ENCODE assay signal across 7 mouse cellular contexts in genomic region chr1:132007282-132007815, GRCm38 (mm10). TPM values are rescaled to one million over a fixed set of nuclear protein-coding genes. Genes with fewer than 3 reads are reported as not detected.
A peak's percentile ranks its signal among the peaks of the same experiment; 100 is the strongest.
DNase-seq lines count a peak whose midpoint lies in the region; ATAC-seq lines count a peak whose summit lies in the region.

Gene Elk4 (plus strand): TSS chr1:132007607.

- peak within 1 kb of the TSS; percentile 94 for H3K9ac ChIP-seq in midbrain, embryonic 13.5 days (replicated peaks)

- peak; percentile 93 for ATAC-seq in midbrain, embryonic 13.5 days

- H3K4me3 ChIP-seq in limb, embryonic 10.5 days, result peak within 1 kb of the TSS; percentile 90
- H3K4me3 ChIP-seq in midbrain, embryonic 13.5 days (replicated peaks), result peak within 1 kb of the TSS; percentile 81

- peak within 1 kb of the TSS; percentile 69 for H3K4me2 ChIP-seq in midbrain, embryonic 13.5 days (replicated peaks)

- H3K36me3 ChIP-seq in limb, embryonic 10.5 days, result no peaks in the 10 kb centered on the region
- no peaks in the 10 kb centered on the region for H3K36me3 ChIP-seq in midbrain, embryonic 13.5 days

- H3K4me1 ChIP-seq in limb, embryonic 10.5 days, result peaks cover 39% of the 10 kb centered on the region
- peaks cover 26% of the 10 kb centered on the region for H3K4me1 ChIP-seq in midbrain, embryonic 13.5 days (replicated peaks)

- peak; percentile 87 for DNase-seq in adrenal gland, adult 8-10 months
- peak; percentile 93 for DNase-seq in embryo, embryonic 9.5 days (ENCODE audit: extremely low spot score)
- no peak for DNase-seq in gonadal fat pad, adult 2 months (ENCODE audit: low read depth)
- peak; percentile 91 for DNase-seq in kidney, adult 11 months
- peak; percentile 95 for DNase-seq in limb, embryonic 10.5 days (ENCODE audit: low spot score)
- DNase-seq in spleen, adult 12 weeks (ENCODE audit: low spot score), result peak; percentile 81

- H3K27me3 ChIP-seq in limb, embryonic 10.5 days (ENCODE audit: low read depth, poor library complexity, severe bottlenecking), result no peaks in the 10 kb centered on the region
- no peaks in the 10 kb centered on the region for H3K27me3 ChIP-seq in midbrain, embryonic 13.5 days

- no peaks in the 10 kb centered on the region for H3K9me3 ChIP-seq in limb, embryonic 10.5 days (replicated peaks)
- H3K9me3 ChIP-seq in midbrain, embryonic 13.5 days, result no peaks in the 10 kb centered on the region

- WGBS in limb, embryonic 10.5 days, result under 1% methylated on average over 54 of the region's 61 CpGs
- under 1% methylated on average over 54 of the region's 61 CpGs for WGBS in midbrain, embryonic 13.5 days

- peak within 1 kb of the TSS; percentile 100 for H3K27ac ChIP-seq in limb, embryonic 10.5 days
- peak within 1 kb of the TSS; percentile 98 for H3K27ac ChIP-seq in midbrain, embryonic 13.5 days

RNA-seq across cellular contexts. Expression of gene Elk4, which starts in this region (rescaled TPM):
- total RNA-seq in adrenal gland, adult 8-10 months (2022), result 100 to 1,000 TPM in 3 of 4 experiments, 10 to 100 TPM in 1; 91.7 to 118 (median 106) TPM
- 18.4 and 30.9 TPM in 2 replicates for polyA plus RNA-seq in gonadal fat pad, adult 2 months (2012; rRNA removed)
- polyA plus RNA-seq in limb, embryonic 10.5 days (2016; fragmentation: Nextera tagmentation; extraction: Ambion mirVana), result 10.6 and 15.2 TPM in 2 replicates
- 10.9 and 12.6 TPM in 2 replicates for polyA plus RNA-seq in midbrain, embryonic 13.5 days (2015; fragmentation: Nextera tagmentation; extraction: Ambion mirVana)
